Mouse (Mus musculus): ENCODE data around the gene Olfr694. TPM values are rescaled to one million over a fixed set of nuclear protein-coding genes. Genes with fewer than 3 reads are reported as not detected.

The Olfr694 gene
- polyA plus RNA-seq, 1 experiment from 2014 or later = not detected

Other genes with a start within 250 kb of the Olfr694 start
- not detected in 2 replicates for gene Olfr693, start 11.2 kb downstream of the Olfr694 start, polyA plus RNA-seq (2014; fragmentation: Nextera tagmentation; extraction: Ambion mirVana)
- gene Olfr695, start 24.6 kb upstream of the Olfr694 start, polyA plus RNA-seq (2014; fragmentation: Nextera tagmentation; extraction: Ambion mirVana) = not detected in 2 replicates
- not detected in 2 replicates for gene Olfr697, start 50.6 kb upstream of the Olfr694 start, polyA plus RNA-seq (2014; fragmentation: Nextera tagmentation; extraction: Ambion mirVana)
- not detected in 2 replicates for gene Olfr698, start 63.6 kb upstream of the Olfr694 start, polyA plus RNA-seq (2014; fragmentation: Nextera tagmentation; extraction: Ambion mirVana)
- not detected in 2 replicates for gene Olfr699, start 101.4 kb upstream of the Olfr694 start, polyA plus RNA-seq (2014; fragmentation: Nextera tagmentation; extraction: Ambion mirVana)
- gene Olfr700, start 117.0 kb upstream of the Olfr694 start, polyA plus RNA-seq (2014; fragmentation: Nextera tagmentation; extraction: Ambion mirVana) = not detected in 2 replicates
- gene Olfr701, start 122.3 kb upstream of the Olfr694 start, polyA plus RNA-seq (2014; fragmentation: Nextera tagmentation; extraction: Ambion mirVana) = not detected in 2 replicates
- gene Olfr702, start 142.1 kb upstream of the Olfr694 start, polyA plus RNA-seq (2014; fragmentation: Nextera tagmentation; extraction: Ambion mirVana) = not detected in 2 replicates
- gene Olfr703, start 151.5 kb upstream of the Olfr694 start, polyA plus RNA-seq (2014; fragmentation: Nextera tagmentation; extraction: Ambion mirVana) = not detected in 2 replicates
- gene Olfr704, start 171.4 kb upstream of the Olfr694 start, polyA plus RNA-seq (2014; fragmentation: Nextera tagmentation; extraction: Ambion mirVana) = not detected in 2 replicates
- not detected in 2 replicates for gene Olfr705, start 185.1 kb upstream of the Olfr694 start, polyA plus RNA-seq (2014; fragmentation: Nextera tagmentation; extraction: Ambion mirVana)
- not detected in 2 replicates for gene Olfr706, start 196.3 kb upstream of the Olfr694 start, polyA plus RNA-seq (2014; fragmentation: Nextera tagmentation; extraction: Ambion mirVana)
- gene Olfr707, start 209.4 kb upstream of the Olfr694 start, polyA plus RNA-seq (2014; fragmentation: Nextera tagmentation; extraction: Ambion mirVana) = not detected in 2 replicates
- not detected in 2 replicates for gene Olfr1532-ps1, start 216.2 kb upstream of the Olfr694 start, polyA plus RNA-seq (2014; fragmentation: Nextera tagmentation; extraction: Ambion mirVana)
- gene Olfr709-ps1, start 240.4 kb upstream of the Olfr694 start, polyA plus RNA-seq (2014; fragmentation: Nextera tagmentation; extraction: Ambion mirVana) = not detected in 2 replicates